Mouse (Mus musculus): ENCODE data around the gene Agap1. TPM values are rescaled to one million over a fixed set of nuclear protein-coding genes. Genes with fewer than 3 reads are reported as not detected.

Gene Agap1
- polyA plus RNA-seq, 1 experiment from 2014 or later = 11.3 TPM

DNA sequence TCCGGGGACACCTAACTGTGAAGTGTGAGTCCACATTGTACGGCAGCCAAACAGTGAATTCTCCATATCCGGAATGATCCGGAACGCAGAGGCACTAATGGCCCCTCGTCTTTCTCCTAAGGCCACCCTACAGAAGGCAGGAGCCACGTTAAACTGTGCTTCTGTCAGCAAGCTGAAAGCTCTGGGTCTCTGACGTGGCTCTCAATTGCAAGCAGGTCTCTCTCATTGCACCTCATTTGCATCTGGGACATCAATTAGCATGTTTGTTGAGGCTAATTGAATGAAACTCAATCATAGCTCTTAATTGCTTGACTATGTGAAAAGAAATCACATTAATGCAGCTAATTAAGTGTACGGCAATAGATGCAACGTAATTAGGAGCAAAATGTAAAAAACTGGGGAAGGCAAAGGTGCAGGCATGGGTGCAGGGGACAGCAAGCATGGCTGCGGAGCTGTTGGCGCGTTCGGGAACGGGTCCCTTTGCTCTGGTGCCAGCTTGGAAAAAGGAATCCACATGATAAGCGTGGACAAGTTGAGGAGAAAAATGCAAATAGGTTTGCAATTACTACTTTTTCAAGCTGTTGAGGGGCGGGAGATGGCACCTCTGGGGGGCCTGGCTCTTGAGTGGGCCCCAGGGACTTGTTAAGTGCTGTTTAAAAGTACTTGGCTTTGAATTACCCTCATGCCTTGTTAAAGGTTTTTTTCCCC, 284.6 kb downstream of the Agap1 start:
- 62% methylated on average over 17 of the region's 17 CpGs for WGBS
- H3K9me3 ChIP-seq (replicated peaks) = no peaks in the 10 kb centered on the region
- H3K4me1 ChIP-seq = peaks cover 19% of the 10 kb centered on the region
- no peak overlapping the region for H3K4me3 ChIP-seq (replicated peaks)
- H3K4me2 ChIP-seq = no peak overlapping the region
- no peak overlapping the region for H3K9ac ChIP-seq
- no peak for ATAC-seq (replicated peaks; ENCODE audit: low FRiP score)
- H3K27me3 ChIP-seq = 0 out of 2 replicates have a peak, but pooled peaks cover 9% of the 10 kb centered on the region
- no peak overlapping the region for H3K27ac ChIP-seq
- peaks cover 18% of the 10 kb centered on the region; the same call in 1 of the 2 replicates for H3K36me3 ChIP-seq

DNA sequence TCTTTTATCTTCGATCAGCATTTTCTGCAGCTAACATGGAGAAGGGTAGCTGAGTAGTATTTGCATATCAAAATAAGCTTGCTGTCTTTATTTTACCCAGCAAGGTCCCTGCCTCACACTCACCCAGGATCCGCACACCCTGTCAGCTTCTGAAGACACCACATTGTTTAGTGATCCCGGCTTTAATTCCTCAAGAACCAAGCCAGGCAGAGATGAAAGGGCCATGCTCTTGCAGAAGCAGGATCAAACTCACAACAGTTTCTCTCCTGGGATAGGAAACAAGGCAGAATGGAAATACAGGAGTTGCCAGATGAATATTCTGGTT, 285.1 kb downstream of the Agap1 start:
- no peak for ATAC-seq (replicated peaks; ENCODE audit: low FRiP score)
- Histone ChIP-seq H3K27ac (no peak overlapping the region), H3K9ac (no peak overlapping the region), H3K4me3 (replicated peaks) (no peak overlapping the region), H3K4me1 (peaks cover 13% of the 10 kb centered on the region), H3K9me3 (replicated peaks) (no peaks in the 10 kb centered on the region), H3K4me2 (no peak overlapping the region), H3K27me3 (0 out of 2 replicates have a peak, but pooled peaks cover 9% of the 10 kb centered on the region), H3K36me3 (peaks cover 23% of the 10 kb centered on the region)
- 38% methylated on average over 3 of the region's 3 CpGs for WGBS

GRCm38 (mm10) chr1:89742359-89742758, 287.8 kb downstream of the Agap1 start:
- H3K4me1 ChIP-seq = no peaks in the 10 kb centered on the region
- 0 out of 2 replicates have a peak, but pooled peaks cover 5% of the 10 kb centered on the region for H3K27me3 ChIP-seq
- H3K27ac ChIP-seq = no peak overlapping the region
- 64% methylated on average over 3 of the region's 3 CpGs for WGBS
- ATAC-seq (replicated peaks; ENCODE audit: low FRiP score) = no peak
- no peaks in the 10 kb centered on the region for H3K9me3 ChIP-seq (replicated peaks)
- H3K4me2 ChIP-seq = no peak overlapping the region
- H3K4me3 ChIP-seq (replicated peaks) = no peak overlapping the region
- no peak overlapping the region for H3K9ac ChIP-seq
- peaks cover 29% of the 10 kb centered on the region for H3K36me3 ChIP-seq

DNA sequence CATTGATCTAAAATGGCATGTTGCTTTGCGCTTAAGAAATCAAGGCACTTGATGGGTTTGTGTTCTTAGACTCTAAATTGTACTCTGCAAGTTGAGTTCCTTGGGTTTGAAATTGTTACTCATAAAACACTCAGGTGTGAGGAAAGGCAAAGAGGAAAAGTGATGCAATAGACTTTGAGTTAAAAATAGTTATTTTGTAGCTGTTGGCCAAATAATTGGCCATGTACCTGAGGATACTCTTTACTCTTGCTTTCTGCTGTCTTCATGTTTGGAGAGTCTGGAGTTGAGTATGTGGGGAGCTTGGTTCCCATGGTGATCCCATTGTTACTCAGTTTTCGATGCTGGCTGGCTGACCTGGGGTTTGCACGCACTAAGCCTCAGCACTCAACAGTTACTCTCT, 291.6 kb downstream of the Agap1 start:
- Histone ChIP-seq H3K27ac (no peak overlapping the region), H3K4me2 (no peak overlapping the region), H3K9me3 (replicated peaks) (no peaks in the 10 kb centered on the region), H3K4me1 (peaks cover 12% of the 10 kb centered on the region), H3K36me3 (peaks cover 30% of the 10 kb centered on the region), H3K4me3 (replicated peaks) (no peak overlapping the region), H3K27me3 (peaks cover 5% of the 10 kb centered on the region; the same call in 1 of the 2 replicates), H3K9ac (no peak overlapping the region)
- no peak for ATAC-seq (replicated peaks; ENCODE audit: low FRiP score)
- 94% methylated on average over 3 of the region's 3 CpGs for WGBS

- Histone ChIP-seq H3K9me3 (replicated peaks) (no peaks in the 10 kb centered on the region), H3K4me3 (replicated peaks) (no peak overlapping the region), H3K4me1 (peaks cover 15% of the 10 kb centered on the region), H3K36me3 (peaks cover 10% of the 10 kb centered on the region), H3K9ac (no peak overlapping the region), H3K27me3 (peaks cover 25% of the 10 kb centered on the region), H3K4me2 (no peak overlapping the region), H3K27ac (no peak overlapping the region)
- no peak for ATAC-seq (replicated peaks; ENCODE audit: low FRiP score)
Measured at GRCm38 (mm10) chr1:89749666-89750065, 295.1 kb downstream of the Agap1 start.

GRCm38 (mm10) chr1:89750495-89750894, 295.9 kb downstream of the Agap1 start:
- WGBS = 6% methylated on average over 9 of the region's 9 CpGs
- 0 out of 2 replicates have a peak, but pooled peaks cover 4% of the 10 kb centered on the region for H3K36me3 ChIP-seq
- H3K4me3 ChIP-seq (replicated peaks) = peak overlapping the region; percentile 23
- no peak for ATAC-seq (replicated peaks; ENCODE audit: low FRiP score)
- H3K4me2 ChIP-seq = peak overlapping the region; percentile 51
- peaks cover 25% of the 10 kb centered on the region for H3K27me3 ChIP-seq
- H3K27ac ChIP-seq = no peak overlapping the region
- H3K9ac ChIP-seq = no peak overlapping the region
- no peaks in the 10 kb centered on the region for H3K9me3 ChIP-seq (replicated peaks)
- H3K4me1 ChIP-seq = peaks cover 22% of the 10 kb centered on the region

DNA sequence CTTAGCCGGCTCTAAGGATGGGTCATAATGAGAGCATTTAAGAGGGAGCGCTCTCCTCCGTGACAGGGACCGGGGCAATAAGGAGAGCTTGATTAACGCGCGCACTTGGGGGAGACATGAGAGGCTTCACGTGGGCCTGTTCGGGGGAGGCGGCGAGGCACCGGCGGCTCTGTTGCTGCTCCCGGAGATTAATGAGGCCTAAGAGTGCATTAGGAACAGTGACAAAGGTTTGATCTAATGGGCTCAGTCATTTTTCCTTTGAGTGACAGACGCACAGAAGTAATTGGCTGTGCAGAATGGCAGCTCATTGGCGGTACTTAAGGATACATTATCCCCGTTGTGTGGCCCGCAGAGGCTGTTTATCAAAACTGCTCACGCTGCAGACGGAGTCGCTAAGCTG, 296.3 kb downstream of the Agap1 start:
- peak overlapping the region; percentile 51 for H3K4me2 ChIP-seq
- no peaks in the 10 kb centered on the region for H3K9me3 ChIP-seq (replicated peaks)
- no peak overlapping the region for H3K27ac ChIP-seq
- peaks cover 27% of the 10 kb centered on the region for H3K4me1 ChIP-seq
- H3K9ac ChIP-seq = no peak overlapping the region
- 0 out of 2 replicates have a peak, but pooled peaks cover 4% of the 10 kb centered on the region for H3K36me3 ChIP-seq
- peak overlapping the region; percentile 23 for H3K4me3 ChIP-seq (replicated peaks)
- peaks cover 26% of the 10 kb centered on the region for H3K27me3 ChIP-seq
- ATAC-seq (replicated peaks; ENCODE audit: low FRiP score) = peak; percentile 43; the same call in 1 of the 2 replicates
- 17% methylated on average over 21 of the region's 21 CpGs for WGBS

DNA sequence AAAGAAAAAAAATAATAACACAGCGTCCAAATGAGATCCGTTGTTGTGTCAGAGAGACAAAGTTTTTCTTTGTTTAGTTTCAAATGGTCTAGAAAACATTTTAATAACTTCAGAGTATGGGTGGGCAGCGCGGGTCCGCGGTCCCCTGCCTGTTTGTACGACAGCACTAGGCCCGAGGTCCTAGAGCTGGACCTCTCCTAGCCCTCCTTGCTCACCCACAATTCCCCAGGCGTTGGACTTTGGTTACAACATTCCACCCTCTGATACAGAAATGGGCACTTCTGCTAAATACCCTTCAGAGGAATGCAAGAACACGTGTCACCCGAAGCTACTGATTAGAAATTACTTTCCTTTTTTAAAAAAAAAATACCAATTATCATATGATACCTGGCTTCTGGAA, 296.7 kb downstream of the Agap1 start:
- Histone ChIP-seq H3K4me1 (peaks cover 29% of the 10 kb centered on the region), H3K4me3 (replicated peaks) (no peak overlapping the region), H3K9ac (no peak overlapping the region), H3K27ac (no peak overlapping the region), H3K27me3 (peaks cover 30% of the 10 kb centered on the region), H3K36me3 (0 out of 2 replicates have a peak, but pooled peaks cover 4% of the 10 kb centered on the region), H3K4me2 (peak overlapping the region; percentile 51), H3K9me3 (replicated peaks) (no peaks in the 10 kb centered on the region)
- 60% methylated on average over 11 of the region's 11 CpGs for WGBS
- no peak for ATAC-seq (replicated peaks; ENCODE audit: low FRiP score)

DNA sequence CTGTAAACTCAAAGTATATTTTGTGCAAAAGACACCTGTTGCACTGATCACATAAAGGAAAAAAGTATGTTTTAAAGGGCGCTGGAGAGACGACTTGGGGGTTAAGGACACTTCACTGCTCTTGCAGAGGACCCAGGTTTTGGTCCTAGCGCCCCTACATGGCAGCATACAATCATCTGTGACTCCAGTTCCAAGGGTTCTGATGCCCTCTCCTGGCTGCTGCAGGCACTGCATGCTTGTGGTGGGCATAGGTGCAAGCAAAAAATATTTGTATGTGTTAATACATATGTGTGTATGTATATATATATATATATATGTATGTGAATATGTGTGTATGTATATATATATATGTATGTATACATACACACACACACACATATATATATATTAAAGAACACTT, 298.1 kb downstream of the Agap1 start:
- WGBS = 98% methylated on average over 3 of the region's 3 CpGs
- Histone ChIP-seq H3K27me3 (peaks cover 36% of the 10 kb centered on the region), H3K27ac (no peak overlapping the region), H3K4me3 (replicated peaks) (no peak overlapping the region), H3K9me3 (replicated peaks) (no peaks in the 10 kb centered on the region), H3K9ac (no peak overlapping the region), H3K36me3 (0 out of 2 replicates have a peak, but pooled peaks cover 4% of the 10 kb centered on the region), H3K4me2 (no peak overlapping the region), H3K4me1 (peaks cover 32% of the 10 kb centered on the region)
- no peak for ATAC-seq (replicated peaks; ENCODE audit: low FRiP score)

GRCm38 (mm10) chr1:89755358-89755757, 300.8 kb downstream of the Agap1 start:
- H3K27me3 ChIP-seq = peaks cover 36% of the 10 kb centered on the region
- peaks cover 28% of the 10 kb centered on the region for H3K4me1 ChIP-seq
- H3K36me3 ChIP-seq = no peaks in the 10 kb centered on the region
- ATAC-seq (replicated peaks; ENCODE audit: low FRiP score) = no peak
- H3K27ac ChIP-seq = peak overlapping the region; percentile 2; the same call in 1 of the 2 replicates
- no peaks in the 10 kb centered on the region for H3K9me3 ChIP-seq (replicated peaks)
- H3K4me3 ChIP-seq (replicated peaks) = no peak overlapping the region
- WGBS = 24% methylated on average over 12 of the region's 12 CpGs
- H3K9ac ChIP-seq = no peak overlapping the region
- peak overlapping the region; percentile 27; the same call in 1 of the 2 replicates for H3K4me2 ChIP-seq

DNA sequence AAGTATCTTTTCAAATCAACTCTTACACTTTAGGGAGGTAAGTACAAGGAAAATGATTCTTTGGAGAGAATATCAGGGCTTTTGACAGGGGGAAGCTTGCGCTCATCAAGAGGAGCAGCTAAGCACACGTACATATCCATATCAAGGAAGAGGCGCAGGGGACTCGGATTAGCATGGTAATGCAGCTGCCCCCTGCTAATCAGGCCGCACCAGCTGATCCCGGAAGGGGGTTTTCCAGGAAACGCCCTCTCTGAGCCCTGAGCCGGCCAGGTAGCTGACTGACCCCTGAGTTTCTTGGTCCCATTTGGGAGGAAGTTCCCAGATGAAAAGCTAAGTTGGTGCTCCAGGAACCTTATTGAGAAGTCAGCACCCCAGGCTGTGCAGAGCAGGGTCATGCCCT, 301.8 kb downstream of the Agap1 start:
- H3K9me3 ChIP-seq (replicated peaks) = no peaks in the 10 kb centered on the region
- H3K4me1 ChIP-seq = peaks cover 18% of the 10 kb centered on the region
- WGBS = 68% methylated on average over 8 of the region's 8 CpGs
- no peak overlapping the region for H3K4me2 ChIP-seq
- no peaks in the 10 kb centered on the region for H3K36me3 ChIP-seq
- no peak overlapping the region for H3K9ac ChIP-seq
- ATAC-seq (replicated peaks; ENCODE audit: low FRiP score) = no peak
- H3K27ac ChIP-seq = no peak overlapping the region
- H3K4me3 ChIP-seq (replicated peaks) = no peak overlapping the region
- peaks cover 36% of the 10 kb centered on the region for H3K27me3 ChIP-seq

DNA sequence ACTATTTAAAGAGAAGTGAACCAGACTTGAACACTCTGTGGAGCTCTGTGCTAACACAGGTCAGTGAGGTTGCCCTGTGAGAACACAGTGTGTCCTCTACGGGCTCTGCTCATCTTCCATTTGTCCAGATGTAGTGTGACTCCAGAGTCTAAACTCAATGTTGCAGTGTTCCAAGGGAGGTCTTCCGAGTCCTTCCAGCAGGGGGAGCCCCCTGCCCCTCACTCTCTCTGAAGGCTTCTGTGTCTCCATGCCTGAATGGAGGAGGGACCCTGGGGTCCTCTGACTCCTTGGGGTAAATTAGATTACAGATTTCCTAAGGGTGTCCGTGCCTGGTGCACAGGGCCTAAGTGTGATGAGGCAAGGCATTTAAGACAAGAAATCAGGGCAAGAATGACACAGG, 302.9 kb downstream of the Agap1 start:
- no peak overlapping the region for H3K4me3 ChIP-seq (replicated peaks)
- peaks cover 29% of the 10 kb centered on the region for H3K27me3 ChIP-seq
- H3K4me1 ChIP-seq = peaks cover 17% of the 10 kb centered on the region
- no peak overlapping the region for H3K9ac ChIP-seq
- H3K36me3 ChIP-seq = no peaks in the 10 kb centered on the region
- H3K4me2 ChIP-seq = no peak overlapping the region
- ATAC-seq (replicated peaks; ENCODE audit: low FRiP score) = no peak
- WGBS = 55% methylated on average over 3 of the region's 3 CpGs
- H3K27ac ChIP-seq = no peak overlapping the region
- no peaks in the 10 kb centered on the region for H3K9me3 ChIP-seq (replicated peaks)
